Mouse (Mus musculus): Measurements from ENCODE around the gene Fam178b.

Gene Fam178b

DNA sequence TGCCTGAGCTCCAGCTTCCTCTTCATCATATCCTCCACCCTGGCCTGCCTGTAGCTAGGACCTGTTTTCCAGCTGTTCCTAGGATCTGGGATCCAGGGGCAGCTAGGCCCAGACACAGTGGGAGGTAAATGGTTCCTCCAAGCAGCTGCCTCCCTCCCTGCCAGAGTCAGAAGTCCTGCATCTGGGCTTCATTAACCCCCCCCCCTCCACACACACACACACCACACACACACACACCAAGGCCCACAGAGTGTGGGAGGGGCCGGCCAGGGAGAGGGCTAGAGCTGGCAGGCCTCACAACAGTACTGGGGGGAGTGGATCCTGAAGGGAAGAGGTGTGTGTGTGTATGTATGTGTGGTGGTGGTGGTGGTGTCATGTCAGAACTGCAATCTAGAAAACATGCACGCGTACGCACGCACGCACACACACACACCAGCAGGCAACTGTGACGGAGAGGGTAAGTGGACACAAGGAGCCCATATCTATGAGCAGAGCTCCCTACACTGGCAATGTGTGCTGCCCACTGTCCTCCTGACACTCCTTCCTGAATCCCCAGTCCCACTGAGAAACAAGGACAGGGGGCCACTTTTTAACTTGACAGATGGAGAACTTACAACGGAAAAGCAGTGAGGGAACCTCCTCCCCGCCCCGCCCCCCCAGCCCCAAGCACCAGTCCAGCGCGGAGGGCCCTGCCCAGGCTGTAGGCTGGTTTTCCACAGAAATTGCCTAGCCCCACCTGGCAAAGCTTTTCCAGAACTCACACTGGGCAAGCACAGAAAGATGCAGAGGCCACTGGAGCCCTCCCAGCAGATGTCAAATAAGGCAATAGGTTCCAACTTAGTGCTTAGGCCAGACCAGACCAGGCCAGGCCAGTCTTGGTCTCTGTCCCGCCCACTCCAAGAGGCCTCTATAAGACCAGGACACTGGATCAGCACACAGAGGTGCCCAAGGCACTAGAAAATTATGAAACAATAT, 94.2 kb downstream of the Fam178b start:
- peak in 1 of 2 experiments; percentile 30 for DNase-seq (ENCODE audit: low spot score in 2 of 2)

DNA sequence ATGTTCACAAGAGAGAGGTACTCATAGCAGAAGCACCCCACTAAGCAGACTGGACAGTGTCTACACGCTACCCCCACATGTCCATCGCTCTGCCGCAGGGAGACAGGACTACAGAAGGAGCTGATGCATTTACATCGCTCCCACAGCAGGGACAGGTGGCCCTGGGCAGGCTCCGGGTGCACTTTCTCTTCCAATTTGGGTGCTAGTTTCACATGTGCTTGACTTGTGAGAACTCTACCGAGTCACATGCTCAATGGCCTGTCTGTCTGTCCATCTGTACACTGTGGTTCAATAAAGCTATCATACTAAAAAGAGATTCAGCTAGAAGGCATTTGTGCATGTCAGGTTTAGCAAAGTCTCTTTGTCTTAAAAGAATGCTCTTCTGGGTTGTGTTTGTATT, 95.1 kb downstream of the Fam178b start:
- no peak for DNase-seq (ENCODE audit: low spot score in 2 of 2)

DNA sequence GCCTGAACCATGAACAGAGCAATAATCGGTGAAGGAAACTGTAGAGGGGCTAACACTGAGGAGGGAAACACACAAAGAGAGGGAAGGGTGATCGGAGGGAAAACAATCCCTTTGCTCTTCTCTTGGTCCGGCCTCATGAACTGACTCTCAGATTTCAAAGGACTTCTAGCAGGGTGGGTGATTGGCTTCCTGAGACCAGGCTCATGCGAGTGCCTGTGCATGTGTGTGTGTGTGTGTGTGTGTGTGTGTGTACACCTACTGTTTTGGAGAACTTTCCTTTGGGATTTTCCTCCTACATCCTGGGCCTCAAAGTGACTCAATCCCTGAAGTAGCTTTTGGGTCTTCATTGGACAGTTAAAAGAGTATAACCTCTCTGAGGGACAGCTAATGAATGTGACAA, 96.7 kb downstream of the Fam178b start:
- DNase-seq (ENCODE audit: low spot score in 2 of 2), result no peak

DNA sequence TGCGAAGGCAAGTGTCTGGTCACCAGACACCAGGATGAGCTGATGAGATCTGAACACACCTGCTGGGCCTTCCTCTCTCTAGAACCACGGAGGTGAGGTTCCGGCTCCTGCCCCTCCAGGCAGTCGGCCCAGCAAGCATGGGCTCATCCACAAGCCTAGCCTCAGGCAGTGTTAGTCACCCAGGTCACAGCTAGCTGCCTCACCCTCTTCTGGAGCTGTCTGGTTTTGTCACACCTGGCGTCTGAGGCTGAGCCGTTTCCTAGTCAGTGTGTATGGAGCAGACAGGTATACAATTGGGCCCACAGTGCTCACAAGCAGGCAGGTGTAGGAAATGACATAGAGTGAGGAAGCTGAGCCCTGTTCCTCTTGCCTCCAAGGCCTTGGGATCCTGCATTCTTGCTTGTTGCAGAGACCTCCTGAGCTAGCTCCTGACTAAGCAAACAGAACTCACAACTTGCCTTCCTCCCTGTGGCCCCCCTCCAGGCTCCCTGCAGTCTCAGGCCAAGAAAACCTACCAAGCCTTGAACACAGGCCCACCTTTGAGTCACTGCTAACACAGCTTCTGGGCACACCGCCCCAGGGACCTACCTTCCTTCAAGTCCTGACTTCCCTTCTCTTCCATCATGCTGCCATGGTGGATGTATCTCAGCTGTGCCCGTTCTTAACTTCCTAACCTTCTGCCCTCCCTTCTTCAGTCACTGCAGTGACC, 99.4 kb downstream of the Fam178b start:
- peak in 1 of 2 experiments; percentile 47 for DNase-seq (ENCODE audit: low spot score in 2 of 2)

DNA sequence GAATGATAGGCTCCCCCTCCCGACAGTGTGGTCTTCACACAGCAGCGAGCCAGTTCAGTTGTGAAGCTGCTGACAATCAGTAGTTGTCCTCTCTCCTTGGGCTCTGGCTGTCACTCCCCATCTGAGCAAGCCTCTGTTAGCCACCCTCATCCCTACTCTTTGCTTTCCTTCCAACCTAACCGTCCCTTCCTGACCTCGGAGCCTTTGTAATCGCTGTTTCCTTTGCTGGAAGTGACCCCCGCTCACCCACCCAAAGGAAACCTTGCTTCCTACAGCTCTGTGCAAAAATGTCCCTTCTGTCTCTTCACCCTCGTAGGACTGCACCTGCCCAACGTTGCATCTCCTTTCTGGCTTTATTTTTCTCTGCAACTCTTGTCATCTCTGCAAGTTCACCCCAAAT, 100.8 kb downstream of the Fam178b start:
- DNase-seq (ENCODE audit: low spot score in 2 of 2), result no peak

DNA sequence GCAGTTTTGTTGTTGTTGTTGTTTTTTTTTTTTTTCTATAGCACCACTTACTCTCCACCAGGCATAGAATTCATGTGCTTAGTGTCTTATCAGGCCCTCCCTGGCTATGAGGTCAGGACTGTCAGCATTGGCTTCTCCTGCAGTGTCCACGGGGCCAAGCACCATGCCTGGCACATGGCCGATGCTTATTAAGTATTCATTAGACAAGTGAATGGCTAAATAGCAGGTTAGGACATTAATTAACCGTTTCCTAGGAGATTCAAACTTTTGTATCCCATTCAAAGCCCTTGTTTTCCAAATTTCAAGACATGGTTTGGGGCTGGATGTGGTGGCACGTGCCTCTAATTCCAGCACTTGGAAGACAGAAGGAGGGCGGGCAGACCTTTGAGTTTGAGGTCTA, 101.7 kb downstream of the Fam178b start:
- no peak for DNase-seq (ENCODE audit: low spot score in 2 of 2)

DNA sequence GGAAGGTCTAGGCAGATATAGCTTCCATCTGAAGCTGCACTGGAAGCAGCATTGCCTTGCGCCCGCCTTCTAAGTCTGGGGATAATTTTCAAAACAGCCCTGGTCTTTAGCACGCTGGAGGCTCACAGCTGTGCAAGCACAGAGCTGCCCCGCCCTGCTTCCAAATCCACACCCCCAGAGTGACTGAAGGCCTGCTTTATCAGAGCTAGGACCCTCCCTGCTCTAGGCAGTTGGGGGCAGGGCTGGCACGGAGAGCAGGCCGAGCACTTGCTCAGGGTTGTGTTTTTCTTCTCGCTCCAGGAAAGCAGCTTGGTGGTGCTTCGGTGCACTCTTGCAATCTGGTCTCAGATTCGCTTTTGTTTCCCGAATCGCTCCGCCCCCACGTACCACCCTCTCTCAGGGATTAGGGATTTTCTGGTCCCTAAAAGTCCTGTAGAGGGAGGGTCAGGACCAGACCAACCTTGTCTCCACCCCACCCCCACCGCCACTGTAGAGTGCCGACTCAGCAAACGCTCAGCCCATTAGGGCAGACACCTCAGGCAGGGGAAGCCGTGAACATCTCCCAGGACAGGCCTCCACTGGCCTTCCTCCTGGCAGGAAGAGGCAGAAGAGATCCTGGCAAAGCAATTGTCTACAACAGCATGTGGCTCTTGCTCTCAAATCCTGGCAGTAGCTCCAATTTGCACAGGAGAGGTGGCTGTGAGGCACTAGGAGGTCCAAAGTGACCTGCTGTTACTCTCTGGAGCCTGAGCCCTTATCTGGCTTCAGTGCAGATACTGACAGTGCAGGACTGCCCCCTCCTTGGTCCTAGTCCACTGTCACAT, 102.4 kb downstream of the Fam178b start:
- peak; percentile 61 to 63 for DNase-seq (ENCODE audit: low spot score in 2 of 2)

DNA sequence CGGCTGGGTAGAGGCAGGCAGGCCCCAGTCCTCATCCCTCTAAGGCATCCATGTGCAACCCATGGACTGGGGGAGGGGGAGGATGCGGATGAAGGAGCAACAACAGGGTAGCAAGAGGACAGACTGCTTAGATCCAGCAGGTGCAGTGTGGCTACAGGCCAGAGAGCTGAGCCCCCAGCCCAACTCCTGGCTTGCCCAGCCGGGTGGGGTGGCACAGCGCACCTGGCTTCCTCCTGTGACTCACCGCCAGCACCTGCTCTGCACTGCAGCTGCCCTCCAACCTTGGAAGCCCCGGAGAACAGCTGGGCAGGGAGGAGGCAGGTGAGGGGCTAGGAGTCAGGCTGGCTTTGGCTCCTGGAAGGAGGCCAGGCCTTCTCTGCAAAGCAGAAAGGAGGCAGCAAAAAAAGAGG, 103.0 kb downstream of the Fam178b start:
- no peak for DNase-seq (ENCODE audit: low spot score in 2 of 2)

DNA sequence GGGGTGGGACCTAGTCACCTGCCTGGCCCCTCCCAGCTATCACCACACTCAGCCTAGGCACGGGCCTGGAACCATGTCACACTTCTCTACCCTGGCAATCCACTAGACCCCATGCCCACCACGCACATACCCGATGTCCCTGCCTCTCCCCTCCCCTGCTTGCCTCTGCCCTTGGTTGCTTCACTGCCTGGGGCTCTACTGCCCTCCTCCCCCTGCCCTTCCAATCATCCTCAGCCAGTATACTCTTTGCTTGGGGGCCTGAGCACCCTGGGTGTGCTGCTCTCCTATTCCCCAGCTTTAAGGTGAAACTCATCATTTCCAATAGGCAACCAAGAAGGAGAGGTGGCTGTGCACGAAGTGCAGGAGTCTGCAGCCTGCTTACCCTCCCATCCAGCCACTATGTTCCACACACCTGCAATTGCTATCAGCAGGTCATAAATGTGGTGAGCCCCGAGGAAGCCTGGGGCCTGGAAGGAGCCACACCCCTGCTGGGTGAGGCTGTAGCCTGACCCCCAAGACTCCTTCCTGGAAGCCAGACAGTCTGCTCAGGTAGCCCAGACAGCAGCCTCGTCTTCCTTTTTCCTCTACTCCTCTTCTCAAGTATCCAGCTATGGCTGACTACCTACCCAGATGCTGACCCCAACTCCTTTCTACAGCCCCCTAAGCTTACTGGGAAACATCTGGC, 105.8 kb downstream of the Fam178b start:
- no peak for DNase-seq (ENCODE audit: low spot score in 2 of 2)

DNA sequence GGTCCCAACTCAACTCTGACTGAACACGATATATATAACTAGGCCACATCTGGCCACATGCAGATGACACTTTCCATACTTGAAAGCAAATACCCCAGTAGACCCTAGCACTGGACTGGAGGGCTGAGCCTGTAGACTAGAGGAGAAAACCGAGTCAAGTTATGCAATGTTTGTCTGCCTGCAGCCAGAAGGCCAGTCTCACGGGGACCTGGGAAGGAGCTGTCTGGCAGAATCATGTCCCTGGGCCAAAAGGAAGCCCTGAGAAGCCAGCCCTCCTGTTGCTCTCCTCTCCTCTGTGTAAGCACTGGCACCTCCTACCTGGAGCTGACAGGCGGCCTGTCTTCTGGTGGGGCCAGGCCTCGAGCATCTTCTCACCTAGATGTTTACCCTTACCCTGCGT, 107.6 kb downstream of the Fam178b start:
- DNase-seq (ENCODE audit: low spot score in 2 of 2), result no peak

DNA sequence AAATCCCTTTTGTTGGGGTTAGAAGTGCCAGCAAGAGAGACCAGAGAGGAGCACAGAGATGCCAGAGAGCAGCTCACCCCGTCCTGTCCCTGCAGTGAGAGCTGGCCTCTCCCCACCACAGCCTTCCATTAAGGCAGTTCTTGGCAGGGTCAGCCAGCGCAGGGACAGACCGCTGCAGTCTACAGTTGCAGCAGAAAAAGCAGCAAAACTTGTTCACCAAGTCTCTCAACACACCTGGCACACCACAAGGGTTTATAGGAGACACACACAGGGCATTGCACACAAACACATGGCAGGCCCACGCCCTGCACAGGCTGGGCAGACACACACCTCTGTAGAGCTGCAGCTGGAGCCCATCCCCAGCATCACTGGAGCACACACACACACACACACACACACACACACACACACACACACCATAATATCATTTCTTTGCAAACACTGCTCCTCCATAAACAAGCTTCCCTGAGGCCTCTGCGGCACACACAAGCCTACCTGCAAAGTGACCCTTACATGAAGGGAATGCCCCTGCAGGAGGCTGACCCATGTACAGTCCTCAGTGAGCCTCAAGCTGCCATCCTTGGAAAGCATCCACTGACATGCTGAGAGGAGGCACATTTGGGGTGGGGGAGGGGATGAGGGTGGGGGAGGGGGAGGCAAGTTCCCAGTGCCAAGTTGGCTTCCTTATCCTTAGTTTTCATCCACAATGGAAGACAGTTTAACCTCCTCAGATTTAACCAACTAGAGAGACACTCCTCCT, 108.6 kb downstream of the Fam178b start:
- DNase-seq (ENCODE audit: low spot score in 2 of 2), result peak in 1 of 2 experiments; percentile 55

DNA sequence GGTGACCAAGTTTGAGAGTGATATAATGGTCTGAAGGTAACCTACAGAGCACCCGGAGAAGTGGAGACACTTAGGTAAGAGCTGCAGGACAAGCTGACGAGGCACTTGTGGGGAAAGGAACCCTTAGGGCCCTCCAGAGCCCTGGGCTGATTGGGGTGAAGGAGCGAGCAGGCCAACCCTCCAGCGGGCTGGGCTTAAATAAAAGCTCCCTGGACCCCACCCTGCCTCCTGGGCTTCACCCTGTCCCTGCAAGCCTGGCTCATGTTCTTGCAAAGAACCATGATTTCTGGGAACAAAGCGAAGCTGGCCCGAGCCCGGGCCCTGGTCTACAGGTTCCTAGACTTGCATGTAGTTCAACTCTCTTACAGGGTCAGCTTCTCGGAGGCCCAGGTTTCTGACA, 109.5 kb downstream of the Fam178b start:
- peak in 1 of 2 experiments; percentile 71 for DNase-seq (ENCODE audit: low spot score in 2 of 2)

DNA sequence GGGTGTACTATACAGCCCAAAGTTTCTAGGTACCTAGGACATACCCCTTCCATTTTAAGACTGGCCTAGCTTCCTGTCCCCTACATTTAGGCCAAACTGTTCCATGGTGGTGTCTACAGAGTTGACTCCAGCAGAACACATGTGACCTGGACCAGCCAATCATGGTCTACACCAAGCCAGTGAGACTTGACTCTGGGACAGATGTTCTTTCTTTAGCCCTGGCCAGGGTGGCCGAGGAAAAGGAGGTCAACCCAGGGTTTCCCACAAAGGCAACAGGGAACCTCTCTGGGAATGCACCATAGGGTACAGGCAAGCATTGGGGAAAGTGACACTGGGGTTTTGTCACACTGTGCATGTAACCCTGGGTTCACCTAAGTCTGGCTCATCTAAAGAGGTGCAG, 110.3 kb downstream of the Fam178b start:
- DNase-seq (ENCODE audit: low spot score in 2 of 2), result no peak

DNA sequence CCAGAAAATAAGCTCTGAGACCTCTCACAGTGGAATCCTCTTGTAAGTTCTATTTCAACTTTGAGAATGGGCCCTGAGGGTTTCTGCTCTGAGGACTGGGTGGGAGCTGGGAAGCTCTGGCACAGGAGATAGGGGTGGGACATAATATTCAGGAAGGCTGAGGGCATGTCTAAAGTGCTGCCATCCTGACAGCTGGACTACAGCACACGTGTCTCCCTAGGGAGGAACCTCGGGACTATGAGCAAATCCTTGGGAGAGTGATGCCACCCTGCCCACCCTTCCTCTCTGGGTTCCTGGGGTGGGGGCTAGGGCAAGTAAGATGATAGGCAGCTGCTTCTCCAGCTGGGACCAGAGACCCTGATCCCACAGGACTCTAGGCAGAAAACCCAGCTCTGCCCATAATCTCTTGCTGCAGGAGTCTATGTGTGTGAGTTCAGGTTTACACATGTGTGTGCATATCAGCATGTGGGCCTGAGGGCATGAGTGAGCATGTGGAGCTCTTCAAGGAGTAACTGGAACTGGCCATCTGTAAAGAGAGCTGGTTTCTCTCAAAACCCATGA, 110.8 kb downstream of the Fam178b start:
- DNase-seq (ENCODE audit: low spot score in 2 of 2), result no peak

DNA sequence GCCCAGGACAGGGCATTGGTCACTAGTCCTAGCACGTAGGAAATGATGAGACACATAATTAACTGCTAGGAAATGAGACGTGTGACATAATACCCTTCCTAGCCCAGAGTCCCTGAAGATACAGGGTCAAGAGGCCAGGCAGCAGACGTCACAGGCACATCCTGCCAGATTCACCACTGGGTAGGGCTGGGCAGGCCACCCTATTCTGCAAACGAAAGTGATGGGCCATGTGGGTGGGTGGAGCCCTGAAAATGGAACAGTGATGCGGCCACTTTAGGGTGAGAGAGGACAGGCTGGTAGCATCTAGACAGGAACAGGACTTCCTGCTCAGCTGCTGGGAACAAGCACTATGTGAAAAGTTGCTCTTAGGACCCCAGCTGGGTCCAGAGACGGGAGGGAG, 111.4 kb downstream of the Fam178b start:
- no peak for DNase-seq (ENCODE audit: low spot score in 2 of 2)

DNA sequence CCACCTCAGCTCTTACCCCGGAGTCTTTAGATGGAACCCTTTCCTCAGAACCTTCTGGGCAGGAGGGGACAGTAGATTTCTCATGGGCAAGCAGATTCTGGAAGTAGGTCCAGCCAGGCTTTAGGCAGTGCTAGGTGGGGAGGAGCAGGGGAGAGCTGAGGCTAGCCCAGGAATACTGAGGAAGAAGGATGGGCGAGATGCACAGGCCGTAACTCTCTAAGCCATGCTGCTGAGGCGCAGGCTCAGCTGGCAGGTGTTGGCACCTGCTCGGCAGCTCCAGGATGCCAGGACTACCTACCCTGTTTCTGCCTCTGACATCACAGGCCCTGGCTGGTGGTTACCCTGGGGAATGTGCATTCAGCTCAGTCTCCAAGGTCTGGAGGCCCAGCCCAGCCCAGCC, 112.7 kb downstream of the Fam178b start:
- no peak for DNase-seq (ENCODE audit: low spot score in 2 of 2)

DNA sequence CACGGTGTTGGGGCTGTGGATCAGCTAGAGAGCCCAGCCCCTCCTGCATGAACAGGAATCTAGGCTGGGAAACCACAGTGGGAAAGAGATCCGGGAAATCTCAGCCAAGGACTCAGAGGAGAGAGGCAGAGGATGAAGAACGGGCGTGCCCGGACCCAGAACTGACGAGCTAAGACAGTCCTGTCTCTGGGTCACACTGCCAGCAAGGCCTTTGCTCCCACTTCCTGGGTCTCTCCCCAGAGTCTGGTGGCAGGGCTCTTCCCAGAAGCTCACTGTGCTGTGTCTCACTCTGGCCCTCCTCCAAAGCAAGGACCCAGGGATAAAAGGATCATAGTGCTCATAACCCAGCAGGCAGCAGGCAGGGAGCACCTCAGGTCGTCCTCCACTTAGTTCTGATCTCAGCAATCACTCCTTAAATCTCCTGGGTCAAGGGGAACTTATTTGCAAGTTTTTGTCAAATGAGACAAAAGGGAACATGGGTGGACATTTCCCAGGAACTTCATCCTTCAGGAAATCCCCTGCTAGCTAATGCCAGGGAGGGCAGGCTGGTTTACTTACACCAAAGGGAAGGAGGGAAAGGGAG, 113.2 kb downstream of the Fam178b start:
- no peak for DNase-seq (ENCODE audit: low spot score in 2 of 2)

DNA sequence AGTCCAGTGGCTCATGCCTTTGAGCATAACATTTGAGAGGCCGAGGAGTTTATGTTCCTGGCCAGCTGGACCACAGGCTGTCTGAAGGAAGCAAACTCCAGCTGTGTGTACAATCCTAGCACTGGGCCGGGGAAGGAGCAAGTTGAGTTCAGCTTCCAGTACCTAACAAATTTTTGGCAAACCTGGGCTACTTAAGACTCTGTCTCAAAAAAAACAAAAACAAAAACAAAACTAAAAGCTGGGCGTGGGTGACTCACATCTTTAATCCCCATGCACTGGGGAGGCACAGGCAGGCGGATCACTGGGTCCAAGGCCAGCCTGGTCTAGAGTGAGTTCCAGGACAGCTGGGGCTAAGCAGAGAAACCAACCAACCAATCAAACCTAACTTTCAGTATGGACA, 114.2 kb downstream of the Fam178b start:
- DNase-seq (ENCODE audit: low spot score in 2 of 2), result no peak

DNA sequence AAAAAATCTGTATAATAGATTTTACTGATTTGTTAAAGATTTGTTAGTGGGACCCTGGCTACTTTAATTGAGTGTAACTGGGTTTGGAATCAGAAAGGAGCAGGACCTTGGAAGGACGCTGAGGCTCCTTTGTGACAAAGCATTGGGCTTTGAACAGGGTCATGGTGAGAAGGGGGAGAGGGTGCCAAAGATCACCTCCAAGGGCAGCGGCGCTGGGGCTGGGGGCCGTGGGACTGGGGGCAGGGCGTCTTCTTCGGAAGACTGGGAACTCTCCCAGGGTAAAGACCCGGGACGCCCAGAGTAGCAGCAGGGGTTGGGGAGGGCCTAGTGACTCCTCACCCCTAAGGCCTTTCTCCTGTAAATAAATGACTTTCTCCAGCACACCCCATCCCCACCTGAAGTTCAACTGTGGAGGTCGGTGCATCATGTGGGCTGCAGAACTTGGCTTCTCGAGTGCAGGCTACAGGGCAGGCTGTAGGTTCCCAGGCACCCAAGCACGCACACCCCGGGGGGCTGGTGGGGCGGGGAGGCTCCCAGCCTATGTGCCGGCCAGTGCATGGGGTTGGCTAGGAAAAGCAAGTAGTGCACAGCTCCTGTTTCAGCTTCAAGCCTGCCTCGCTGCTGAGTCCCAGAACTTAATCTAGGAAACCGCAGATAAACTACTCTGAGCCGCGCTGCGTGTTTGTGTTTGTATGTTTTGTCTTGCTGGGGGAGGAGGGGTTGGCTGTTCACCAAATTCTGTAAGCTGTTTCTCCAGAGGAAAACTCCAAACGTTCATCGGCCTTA, 115.0 kb downstream of the Fam178b start:
- DNase-seq (ENCODE audit: low spot score in 2 of 2), result no peak

Data from urinary bladder, adult 18-20 months (tissue).